Mouse (Mus musculus) effector memory CD4-positive, alpha-beta T cell, adult 7 months (primary cell): ENCODE data around the gene Adpgk. TPM values are rescaled to one million over a fixed set of nuclear protein-coding genes. Genes with fewer than 3 reads are reported as not detected.

Experiments used
- polyA plus RNA-seq: library from polyadenylated mRNA; unstranded; fragments of 100-300 nt; shearing (Covaris generic); gene quantifications from one replicate; pipeline ENCODE4 v1.2.1, GENCODE M21; 2017

Adpgk gene
- 35.7 TPM for polyA plus RNA-seq

GRCm38 (mm10) chr9:59290957-59291687 lies at the start of gene Adpgk:
Adpgk (plus strand) TSS chr9:59291558.

DNA sequence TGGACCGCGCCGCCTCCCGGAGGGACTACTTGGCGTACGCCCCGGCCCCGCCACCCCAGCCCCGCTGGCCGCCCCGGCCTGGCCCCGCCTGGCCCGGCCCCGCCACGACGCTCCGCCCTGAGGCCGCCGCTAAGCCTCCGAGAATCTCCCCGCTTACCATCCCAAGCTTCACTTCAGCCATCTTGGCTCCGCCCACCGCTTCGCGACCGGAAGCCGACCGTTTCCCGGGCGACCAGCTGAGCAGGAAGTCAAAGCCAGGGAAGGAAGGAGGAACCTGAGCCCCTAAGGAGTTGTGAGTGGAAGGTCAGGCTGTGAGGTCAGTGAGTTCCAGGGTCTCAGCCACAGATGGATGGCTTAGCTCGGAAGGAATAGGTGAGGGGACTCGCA lies 61.9 kb downstream of the Adpgk start, which contains the start of gene Bbs4:
Gene Bbs4, minus strand, starts transcription at position 256 of the 387 bp plus-strand sequence.

Other genes starting within 250 kb of the Adpgk start
- gene Bbs4, start 62.0 kb downstream of the Adpgk start, polyA plus RNA-seq = 6.1 TPM
- gene Arih1, start 195.1 kb downstream of the Adpgk start, polyA plus RNA-seq = 165 TPM
- 31.1 TPM for gene Hexa, start 248.0 kb downstream of the Adpgk start, polyA plus RNA-seq
- not detected for gene Tmem202, start 248.3 kb downstream of the Adpgk start, polyA plus RNA-seq